Mouse (Mus musculus): ENCODE data around the gene Sorbs1. TPM values are rescaled to one million over a fixed set of nuclear protein-coding genes. Genes with fewer than 3 reads are reported as not detected.

The Sorbs1 gene
- polyA plus RNA-seq, 1 experiment from 2014 or later = 73.8 TPM

DNA sequence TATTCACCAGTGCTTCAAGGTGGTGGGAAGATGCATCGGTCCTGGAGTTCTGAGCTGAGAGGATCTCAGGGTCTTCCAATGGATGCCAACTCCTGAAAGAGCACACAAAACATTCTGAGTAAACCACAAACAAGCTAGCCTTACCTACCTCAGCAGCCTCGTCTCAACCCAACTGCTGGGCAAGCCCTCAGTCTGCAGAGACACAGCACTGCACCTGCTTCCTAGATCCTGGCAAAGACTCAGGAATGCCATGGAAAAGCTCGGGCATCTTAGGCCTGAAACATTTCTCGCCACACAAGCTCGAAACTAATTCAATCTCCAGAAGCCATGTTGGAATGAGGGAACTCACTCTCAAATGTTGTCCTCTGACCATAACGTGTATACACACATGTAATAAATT is 62.3 kb downstream of the Sorbs1 start:
- Histone ChIP-seq H3K9me3 (ENCODE audit: control insufficient read depth) (no peaks in the 10 kb centered on the region), H3K9ac (ENCODE audit: low read depth, low read length) (no peak overlapping the region), H3K27ac (ENCODE audit: low read depth, low read length) (no peak overlapping the region), H3K4me2 (replicated peaks; ENCODE audit: low read depth) (no peak overlapping the region), H3K4me3 (ENCODE audit: low read depth, low read length) (no peak overlapping the region), H3K4me1 (replicated peaks; ENCODE audit: control insufficient read depth, insufficient read depth, low read length) (no peaks in the 10 kb centered on the region), H3K36me3 (ENCODE audit: control insufficient read depth, insufficient read depth) (peaks cover 9% of the 10 kb centered on the region; the same call in 1 of the 2 replicates), H3K27me3 (replicated peaks; ENCODE audit: control insufficient read depth, insufficient read depth, low read length) (no peaks in the 10 kb centered on the region)
- TF ChIP-seq CTCF (IDR thresholded peaks at IDR 0.05; ENCODE audit: low read depth) = no peak
- ATAC-seq = no peak
- 88% methylated on average over 6 of the region's 6 CpGs for WGBS

DNA sequence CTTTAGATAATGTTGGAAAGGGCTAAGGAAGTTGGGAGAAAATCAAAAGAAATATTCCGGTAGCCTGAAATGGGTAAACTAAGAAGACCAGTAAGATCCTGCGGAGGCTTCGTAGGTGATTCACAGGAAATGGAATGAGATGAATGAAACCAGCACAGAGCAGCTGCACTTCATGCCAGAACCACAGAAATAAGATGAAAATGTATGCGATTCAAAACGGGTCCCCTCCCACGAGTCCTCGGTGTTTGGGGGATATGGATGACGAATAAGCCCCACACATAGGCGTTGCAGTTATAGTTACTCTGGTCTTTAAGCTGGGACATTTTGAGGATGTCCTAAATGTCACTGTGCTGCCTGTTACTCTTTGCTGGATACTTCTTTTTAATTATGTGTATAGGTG is 67.1 kb downstream of the Sorbs1 start:
- Histone ChIP-seq H3K9me3 (ENCODE audit: control insufficient read depth) (no peaks in the 10 kb centered on the region), H3K4me1 (replicated peaks; ENCODE audit: control insufficient read depth, insufficient read depth, low read length) (no peaks in the 10 kb centered on the region), H3K9ac (ENCODE audit: low read depth, low read length) (no peak overlapping the region), H3K27ac (ENCODE audit: low read depth, low read length) (no peak overlapping the region), H3K4me3 (ENCODE audit: low read depth, low read length) (no peak overlapping the region), H3K27me3 (replicated peaks; ENCODE audit: control insufficient read depth, insufficient read depth, low read length) (no peaks in the 10 kb centered on the region), H3K36me3 (ENCODE audit: control insufficient read depth, insufficient read depth) (peaks cover 9% of the 10 kb centered on the region; the same call in 1 of the 2 replicates), H3K4me2 (replicated peaks; ENCODE audit: low read depth) (no peak overlapping the region)
- ATAC-seq = no peak
- 94% methylated on average over 9 of the region's 9 CpGs for WGBS
- no peak for TF ChIP-seq CTCF (IDR thresholded peaks at IDR 0.05; ENCODE audit: low read depth)

- Histone ChIP-seq H3K4me1 (replicated peaks; ENCODE audit: control insufficient read depth, insufficient read depth, low read length) (no peaks in the 10 kb centered on the region), H3K27me3 (replicated peaks; ENCODE audit: control insufficient read depth, insufficient read depth, low read length) (no peaks in the 10 kb centered on the region), H3K27ac (ENCODE audit: low read depth, low read length) (no peak overlapping the region), H3K4me3 (ENCODE audit: low read depth, low read length) (no peak overlapping the region), H3K4me2 (replicated peaks; ENCODE audit: low read depth) (no peak overlapping the region), H3K36me3 (ENCODE audit: control insufficient read depth, insufficient read depth) (no peaks in the 10 kb centered on the region; the same call in 1 of the 2 replicates), H3K9me3 (ENCODE audit: control insufficient read depth) (no peaks in the 10 kb centered on the region), H3K9ac (ENCODE audit: low read depth, low read length) (no peak overlapping the region)
- WGBS = 50% methylated on average over 3 of the region's 3 CpGs
- no peak for TF ChIP-seq CTCF (IDR thresholded peaks at IDR 0.05; ENCODE audit: low read depth)
- no peak for ATAC-seq
These were observed 71.2 kb downstream of the Sorbs1 start for GRCm38 (mm10) chr19:40442377-40442776.

DNA sequence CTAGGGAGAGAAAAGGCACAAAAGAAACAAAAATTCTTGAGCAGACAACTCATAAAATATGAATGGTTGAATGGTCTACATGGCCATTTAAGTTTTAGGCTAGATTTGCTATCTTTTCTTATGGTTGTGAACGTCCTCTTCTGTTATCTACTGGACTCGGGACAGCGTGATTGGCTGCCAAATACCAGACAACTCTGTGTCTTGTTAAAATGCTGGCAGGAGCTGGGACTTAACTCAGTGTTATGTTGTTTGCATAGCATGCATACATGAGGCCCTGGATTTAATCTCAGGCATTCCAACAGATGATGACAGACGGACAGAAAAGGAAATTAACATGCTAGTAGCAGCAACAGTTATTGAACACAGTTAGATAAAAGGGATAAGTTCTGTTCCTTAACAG is 72.6 kb downstream of the Sorbs1 start:
- H3K4me2 ChIP-seq (replicated peaks; ENCODE audit: low read depth) = no peak overlapping the region
- no peaks in the 10 kb centered on the region; the same call in 1 of the 2 replicates for H3K36me3 ChIP-seq (ENCODE audit: control insufficient read depth, insufficient read depth)
- no peak for ATAC-seq
- no peak for TF ChIP-seq CTCF (IDR thresholded peaks at IDR 0.05; ENCODE audit: low read depth)
- H3K9ac ChIP-seq (ENCODE audit: low read depth, low read length) = no peak overlapping the region
- no peaks in the 10 kb centered on the region for H3K9me3 ChIP-seq (ENCODE audit: control insufficient read depth)
- H3K4me3 ChIP-seq (ENCODE audit: low read depth, low read length) = no peak overlapping the region
- no peaks in the 10 kb centered on the region for H3K4me1 ChIP-seq (replicated peaks; ENCODE audit: control insufficient read depth, insufficient read depth, low read length)
- no peak overlapping the region for H3K27ac ChIP-seq (ENCODE audit: low read depth, low read length)
- no peaks in the 10 kb centered on the region for H3K27me3 ChIP-seq (replicated peaks; ENCODE audit: control insufficient read depth, insufficient read depth, low read length)
- WGBS = 36% methylated on average over 4 of the region's 4 CpGs

GRCm38 (mm10) chr19:40438907-40439306 is 74.7 kb downstream of the Sorbs1 start:
- Histone ChIP-seq H3K27ac (ENCODE audit: low read depth, low read length) (no peak overlapping the region), H3K4me3 (ENCODE audit: low read depth, low read length) (no peak overlapping the region), H3K4me2 (replicated peaks; ENCODE audit: low read depth) (no peak overlapping the region), H3K4me1 (replicated peaks; ENCODE audit: control insufficient read depth, insufficient read depth, low read length) (no peaks in the 10 kb centered on the region), H3K27me3 (replicated peaks; ENCODE audit: control insufficient read depth, insufficient read depth, low read length) (no peaks in the 10 kb centered on the region), H3K9me3 (ENCODE audit: control insufficient read depth) (no peaks in the 10 kb centered on the region), H3K9ac (ENCODE audit: low read depth, low read length) (no peak overlapping the region), H3K36me3 (ENCODE audit: control insufficient read depth, insufficient read depth) (no peaks in the 10 kb centered on the region)
- TF ChIP-seq CTCF (IDR thresholded peaks at IDR 0.05; ENCODE audit: low read depth) = no peak
- no peak for ATAC-seq
- WGBS = 94% methylated on average over 10 of the region's 10 CpGs

- Histone ChIP-seq H3K27ac (ENCODE audit: low read depth, low read length) (no peak overlapping the region), H3K4me3 (ENCODE audit: low read depth, low read length) (no peak overlapping the region), H3K9ac (ENCODE audit: low read depth, low read length) (no peak overlapping the region), H3K9me3 (ENCODE audit: control insufficient read depth) (no peaks in the 10 kb centered on the region), H3K27me3 (replicated peaks; ENCODE audit: control insufficient read depth, insufficient read depth, low read length) (no peaks in the 10 kb centered on the region), H3K4me2 (replicated peaks; ENCODE audit: low read depth) (peak overlapping the region; percentile 18; the same call in 1 of the 2 replicates), H3K36me3 (ENCODE audit: control insufficient read depth, insufficient read depth) (no peaks in the 10 kb centered on the region), H3K4me1 (replicated peaks; ENCODE audit: control insufficient read depth, insufficient read depth, low read length) (no peaks in the 10 kb centered on the region)
- WGBS = 22% methylated on average over 9 of the region's 9 CpGs
- ATAC-seq = peak; percentile 60
- no peak for TF ChIP-seq CTCF (IDR thresholded peaks at IDR 0.05; ENCODE audit: low read depth)
These were observed 75.9 kb downstream of the Sorbs1 start for GRCm38 (mm10) chr19:40437651-40438068.

All from intestine, postnatal 0 days (tissue).